ENCODE assay signal across 11 mouse cellular contexts in genomic region chr10:69326433-69326832, GRCm38 (mm10). TPM values are rescaled to one million over a fixed set of nuclear protein-coding genes. Genes with fewer than 3 reads are reported as not detected.
DNase-seq lines count a peak whose midpoint lies in the region; ATAC-seq lines count a peak whose summit lies in the region.
"Had no signal": no experiment of that assay in that cellular context is flagged by ENCODE, and none has a peak within 500 bp of the region (broad histone marks: within the 10 kb centered on the region; RNA-seq: fewer than 3 reads in every experiment).

No protein-coding gene starts in this region.

- peak; percentile 64 for ATAC-seq in forebrain, embryonic 16.5 days
- ATAC-seq in forebrain, embryonic 12.5 days (ENCODE audit: low FRiP score) = no peak
- 0 out of 2 replicates have a peak, but pooled peaks have one; percentile 21 for ATAC-seq in midbrain, embryonic 15.5 days (replicated peaks)
- no peak for ATAC-seq in midbrain, embryonic 11.5 days (ENCODE audit: low FRiP score)
- ATAC-seq: CD4-positive, CD25-positive, alpha-beta regulatory T cell, adult 4 months had no signal

- no peak overlapping the region for H3K9ac ChIP-seq in forebrain, embryonic 16.5 days (replicated peaks; ENCODE audit: low read depth, low read length)
- no peak overlapping the region for H3K9ac ChIP-seq in forebrain, embryonic 12.5 days
- H3K9ac ChIP-seq in midbrain, embryonic 15.5 days = no peak overlapping the region
- H3K9ac ChIP-seq in midbrain, embryonic 11.5 days (ENCODE audit: low read length) = no peak overlapping the region

- no peak overlapping the region for H3K27ac ChIP-seq in forebrain, embryonic 16.5 days (ENCODE audit: low read length)
- H3K27ac ChIP-seq in forebrain, embryonic 12.5 days = no peak overlapping the region
- no peak overlapping the region for H3K27ac ChIP-seq in midbrain, embryonic 15.5 days
- H3K27ac ChIP-seq in midbrain, embryonic 11.5 days (ENCODE audit: low read depth, low read length) = no peak overlapping the region
- H3K27ac ChIP-seq: layer of hippocampus, adult 2 months had no signal

- WGBS in forebrain, embryonic 16.5 days = 77% methylated on average over 3 of the region's 3 CpGs
- 91% methylated on average over 3 of the region's 3 CpGs for WGBS in forebrain, embryonic 12.5 days
- WGBS in midbrain, embryonic 15.5 days = 83% methylated on average over 3 of the region's 3 CpGs
- WGBS in midbrain, embryonic 11.5 days = 82% methylated on average over 3 of the region's 3 CpGs

- no peak overlapping the region for H3K4me2 ChIP-seq in forebrain, embryonic 16.5 days (ENCODE audit: low read length)
- no peak overlapping the region for H3K4me2 ChIP-seq in forebrain, embryonic 12.5 days
- H3K4me2 ChIP-seq in midbrain, embryonic 15.5 days = no peak overlapping the region
- H3K4me2 ChIP-seq in midbrain, embryonic 11.5 days = no peak overlapping the region

- no peak for DNase-seq in midbrain, embryonic 11.5 days (ENCODE audit: low spot score, missing footprints)
- DNase-seq in fibroblast of lung, adult 2 months (ENCODE audit: low read depth) = peak; percentile 79
- DNase-seq in lung, postnatal 4 days = peak; percentile 19 to 44
- DNase-seq in thymus, postnatal 4 days = no peak
- no peak for DNase-seq in kidney, adult 11 months
- DNase-seq: thymus, adult 18-20 months had no signal

- no peaks in the 10 kb centered on the region for H3K27me3 ChIP-seq in forebrain, embryonic 16.5 days (replicated peaks; ENCODE audit: control insufficient read depth, insufficient read depth, low read length)
- no peaks in the 10 kb centered on the region for H3K27me3 ChIP-seq in forebrain, embryonic 12.5 days
- H3K27me3 ChIP-seq in midbrain, embryonic 15.5 days (replicated peaks) = no peaks in the 10 kb centered on the region
- no peaks in the 10 kb centered on the region for H3K27me3 ChIP-seq in midbrain, embryonic 11.5 days (ENCODE audit: control insufficient read depth, insufficient read depth, low read length)

- H3K36me3 ChIP-seq in forebrain, embryonic 16.5 days (ENCODE audit: control insufficient read depth, insufficient read depth) = no peaks in the 10 kb centered on the region
- no peaks in the 10 kb centered on the region for H3K36me3 ChIP-seq in forebrain, embryonic 12.5 days (replicated peaks)
- H3K36me3 ChIP-seq in midbrain, embryonic 15.5 days (replicated peaks) = no peaks in the 10 kb centered on the region
- H3K36me3 ChIP-seq in midbrain, embryonic 11.5 days (ENCODE audit: control insufficient read depth, insufficient read depth, low read length) = no peaks in the 10 kb centered on the region

- H3K4me1 ChIP-seq in forebrain, embryonic 16.5 days (replicated peaks; ENCODE audit: control insufficient read depth, insufficient read depth, low read length) = peaks cover 3% of the 10 kb centered on the region; the same call in 1 of the 2 replicates
- H3K4me1 ChIP-seq in forebrain, embryonic 12.5 days = 0 out of 2 replicates have a peak, but pooled peaks cover 4% of the 10 kb centered on the region
- peaks cover 7% of the 10 kb centered on the region for H3K4me1 ChIP-seq in midbrain, embryonic 15.5 days
- H3K4me1 ChIP-seq in midbrain, embryonic 11.5 days (ENCODE audit: control insufficient read depth, insufficient read depth, low read length) = no peaks in the 10 kb centered on the region; the same call in 1 of the 2 replicates

- no peaks in the 10 kb centered on the region for H3K9me3 ChIP-seq in forebrain, embryonic 16.5 days (ENCODE audit: control insufficient read depth, low read length)
- H3K9me3 ChIP-seq in forebrain, embryonic 12.5 days = no peaks in the 10 kb centered on the region
- no peaks in the 10 kb centered on the region for H3K9me3 ChIP-seq in midbrain, embryonic 15.5 days
- H3K9me3 ChIP-seq in midbrain, embryonic 11.5 days (ENCODE audit: control insufficient read depth, low read length) = no peaks in the 10 kb centered on the region

- H3K4me3 ChIP-seq in forebrain, embryonic 16.5 days (replicated peaks; ENCODE audit: low read length) = no peak overlapping the region
- no peak overlapping the region for H3K4me3 ChIP-seq in forebrain, embryonic 12.5 days (replicated peaks)
- no peak overlapping the region for H3K4me3 ChIP-seq in midbrain, embryonic 15.5 days
- no peak overlapping the region for H3K4me3 ChIP-seq in midbrain, embryonic 11.5 days (ENCODE audit: low read depth, low read length)
- H3K4me3 ChIP-seq: layer of hippocampus, adult 2 months had no signal

RNA-seq across cellular contexts. Expression of gene Cdk1, which starts 26.3 kb away (rescaled TPM):
- 154 and 191 TPM in 2 replicates for polyA plus RNA-seq in forebrain, embryonic 16.5 days (2015; fragmentation: Nextera tagmentation; extraction: Ambion mirVana)
- polyA plus RNA-seq in forebrain, embryonic 12.5 days (2016; fragmentation: Nextera tagmentation; extraction: Ambion mirVana) = 380 and 382 TPM in 2 replicates
- 63.0 and 66.4 TPM in 2 replicates for polyA plus RNA-seq in midbrain, embryonic 15.5 days (2015; fragmentation: Nextera tagmentation; extraction: Ambion mirVana)
- 408 and 424 TPM in 2 replicates for polyA plus RNA-seq in midbrain, embryonic 11.5 days (2014; fragmentation: Nextera tagmentation; extraction: Ambion mirVana)

Comparison
In these comparisons a context has a peak if more than half of its experiments do, and no peak if none do; other contexts are left out.
1. ATAC-seq: peak in forebrain, embryonic 16.5 days (single experiment) and midbrain, embryonic 15.5 days (single experiment); none in forebrain, embryonic 12.5 days (single experiment) and midbrain, embryonic 11.5 days (single experiment).
2. DNase-seq: peak in fibroblast of lung, adult 2 months (single experiment) and lung, postnatal 4 days (2 of 2); none in midbrain, embryonic 11.5 days (single experiment), thymus, postnatal 4 days (single experiment) and kidney, adult 11 months (single experiment).